Mouse (Mus musculus): ENCODE data around the gene Tm4sf19.

DNA sequence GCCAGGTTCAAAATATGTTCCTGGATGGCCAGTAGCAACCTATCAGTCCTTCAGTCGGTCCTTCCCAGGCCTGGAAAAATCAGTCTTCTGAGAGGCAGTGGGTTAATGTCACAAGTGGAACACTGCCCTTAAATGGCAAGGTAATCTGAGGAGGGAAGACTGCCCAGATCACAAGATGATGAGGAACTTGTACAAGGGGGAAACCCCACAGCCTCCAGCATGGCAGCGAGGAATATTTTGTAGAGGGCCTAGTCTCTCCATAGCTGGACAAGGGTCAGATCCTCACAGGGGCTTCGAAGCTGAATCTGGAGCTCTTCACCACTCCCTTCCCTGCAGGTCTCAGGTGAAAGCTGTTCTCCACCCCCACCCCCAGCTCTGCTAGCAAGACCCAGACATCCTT, 2.5 kb downstream of the Tm4sf19 start:
- TF ChIP-seq POLR2A (IDR thresholded peaks at IDR 0.05; ENCODE audit: borderline replicate concordance, extremely low read depth, low read depth, low read length): no peak
- TF ChIP-seq CTCF (IDR thresholded peaks at IDR 0.05; ENCODE audit: insufficient read depth, low read length): no peak

Measured in lung, adult 2 months (tissue).